Mouse (Mus musculus) heart, adult 2 months (tissue): Measurements from ENCODE around the gene Dnajc15. TPM values are rescaled to one million over a fixed set of nuclear protein-coding genes. Genes with fewer than 3 reads are reported as not detected.

Experiments
- DNase-seq, 2 experiments: peaks; one replicate each; pipeline ENCODE4 v3.0.0; 2021
- H3K27ac ChIP-seq: fragments of 200-600 bp; 2 replicates; pipeline ENCODE4 v1.8.1; 2022
- H3K27me3 ChIP-seq: fragments of 200-500 bp; 2 replicates; pipeline ENCODE4 v1.6.1; 2012; ENCODE audit warnings: mild to moderate bottlenecking, low read length, inconsistent platforms, mixed read lengths; ENCODE audit not compliant: control insufficient read depth, insufficient read depth
- H3K36me3 ChIP-seq: fragments of 200-500 bp; 2 replicates; pipeline ENCODE4 v1.6.1; 2012; ENCODE audit warnings: low read length, inconsistent platforms; ENCODE audit not compliant: control insufficient read depth, insufficient read depth
- H3K4me1 ChIP-seq: fragments of 200-500 bp; 2 replicates; pipeline ENCODE4 v1.6.1; 2011; ENCODE audit warnings: low read length; ENCODE audit not compliant: control insufficient read depth, insufficient read depth
- H3K4me3 ChIP-seq: fragments of 200-600 bp; 2 replicates; pipeline ENCODE4 v1.8.1; 2022
- H3K79me2 ChIP-seq: fragments of 200-500 bp; replicated peaks from 2 replicates; pipeline ENCODE4 v1.6.1; 2012; ENCODE audit warnings: mild to moderate bottlenecking, inconsistent platforms, low read length, moderate library complexity, mixed read lengths; ENCODE audit not compliant: control insufficient read depth, insufficient read depth
- H3K9ac ChIP-seq: fragments of 200-500 bp; 2 replicates; pipeline ENCODE4 v1.6.1; 2012; ENCODE audit warnings: low read depth, mild to moderate bottlenecking, control low read depth, inconsistent platforms, low read length, mixed read lengths
- CTCF ChIP-seq: fragments of 200-600 bp; IDR thresholded peaks from 2 replicates; pipeline ENCODE4 v1.8.1; 2022; ENCODE audit warnings: antibody characterized with exemption, mild to moderate bottlenecking, moderate library complexity
- EP300 ChIP-seq: fragments of 200-500 bp; IDR thresholded peaks from 2 replicates; pipeline ENCODE4 v1.6.1; 2011; ENCODE audit warnings: low read depth, low read length, control low read depth; ENCODE audit not compliant: insufficient read depth
- POLR2A ChIP-seq: fragments of 200-500 bp; IDR thresholded peaks from 2 replicates; pipeline ENCODE4 v1.6.1; 2011; ENCODE audit warnings: mild to moderate bottlenecking, low read depth, low read length, control low read depth; ENCODE audit not compliant: insufficient read depth
- WGBS: fragments of 180-500 bp; shearing (Covaris S2); methylation state at CpG from one replicate; pipeline ENCODE4 v1.1.7; 2018; 5-methylcytosine and 5-hydroxymethylcytosine counted together
- intact Hi-C: fragments of 180-260 bp; cut with DNase I; formaldehyde crosslinking; loops from one replicate; pipeline ENCODE4 v1.15.1; 2025
- polyA plus RNA-seq: library from polyadenylated mRNA; depleted of rRNA; stranded (reverse); fragments of >200 nt; gene quantifications from 2 replicates; pipeline ENCODE4 v1.2.3, GENCODE M21; 2012
- total RNA-seq, 2 experiments: library from RNA; stranded (reverse); gene quantifications; 2 replicates each; pipeline ENCODE4 v1.2.3; 2021

Gene Dnajc15
- total and polyA plus RNA-seq, 3 experiments, result 20.8 to 278 (median 243) TPM

DNA sequence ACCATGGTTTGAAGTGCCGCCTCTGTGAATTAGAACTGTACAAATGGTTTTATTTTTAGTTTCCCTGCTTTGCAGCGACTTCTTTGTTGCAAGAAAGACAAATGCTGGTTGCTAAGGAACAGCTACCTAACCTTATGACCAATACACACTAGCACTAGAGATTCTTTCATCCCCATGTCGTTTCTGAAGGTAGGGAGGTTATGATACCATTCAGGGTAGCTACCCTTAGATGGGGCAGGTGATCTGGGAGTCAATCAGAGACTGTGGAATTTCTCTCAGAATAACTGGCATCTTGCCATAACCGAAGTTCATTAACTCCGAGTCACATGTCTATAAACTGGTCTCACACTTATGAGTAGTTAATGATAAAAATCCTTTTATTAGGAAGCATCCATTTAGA is 30.5 kb upstream of the Dnajc15 start:
- no peak overlapping the region for H3K4me3 ChIP-seq
- H3K27me3 ChIP-seq, result no peaks in the 10 kb centered on the region
- no peak overlapping the region for H3K9ac ChIP-seq
- no peaks in the 10 kb centered on the region for H3K4me1 ChIP-seq
- no peaks in the 10 kb centered on the region for H3K36me3 ChIP-seq
- no peaks in the 10 kb centered on the region for H3K79me2 ChIP-seq
- no peak overlapping the region for H3K27ac ChIP-seq
- no peak for DNase-seq
- no peak for TF ChIP-seq POLR2A
- no peak for TF ChIP-seq EP300
- TF ChIP-seq CTCF, result no peak
- intact Hi-C loops, result no loop called here
- WGBS, result 44% methylated on average over 5 of the region's 5 CpGs

DNA sequence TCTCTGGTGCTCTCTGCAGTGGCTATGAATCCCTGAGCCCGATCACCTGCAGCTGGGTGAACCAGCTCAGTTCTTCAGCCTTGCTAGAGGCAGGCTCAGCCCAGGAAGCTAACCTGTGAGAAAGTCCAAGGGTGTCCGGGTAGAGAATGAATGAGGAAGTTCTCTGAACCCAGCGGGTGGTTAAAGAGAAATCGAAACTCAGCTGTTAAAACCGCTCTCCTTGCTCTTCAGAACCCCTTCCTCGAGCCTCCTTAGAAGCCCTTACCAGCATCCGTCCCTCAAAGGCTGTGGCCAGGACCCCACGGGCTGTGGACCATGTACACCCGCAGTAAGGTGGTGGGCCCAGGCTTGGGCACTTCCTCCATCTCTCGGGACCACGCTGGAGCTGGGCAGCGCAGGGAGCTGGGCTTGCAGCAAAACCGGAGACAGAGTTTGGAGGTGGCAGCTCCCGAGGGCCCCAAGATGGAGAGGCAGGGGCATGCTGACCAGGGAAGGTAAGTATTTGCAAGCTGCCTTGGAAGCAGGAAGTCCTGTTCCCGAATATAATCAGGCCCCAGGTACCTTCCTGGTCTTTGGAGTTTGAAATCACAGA is 29.3 kb upstream of the Dnajc15 start, which contains the start of gene Epsti1:
Epsti1 (plus strand) TSS at position 69 of the 592 bp plus-strand sequence.
- intact Hi-C loops, result no loop called here
- no peaks in the 10 kb centered on the region for H3K27me3 ChIP-seq
- H3K36me3 ChIP-seq, result no peaks in the 10 kb centered on the region
- peak; percentile 28 to 32 for DNase-seq
- H3K9ac ChIP-seq, result peak within 1 kb of the TSS; percentile 46
- peak within 1 kb of the TSS; percentile 37 for H3K4me3 ChIP-seq
- no peaks in the 10 kb centered on the region for H3K79me2 ChIP-seq
- no peak for TF ChIP-seq EP300
- TF ChIP-seq POLR2A, result no peak
- no peak for TF ChIP-seq CTCF
- H3K27ac ChIP-seq, result no peak within 1 kb of the TSS
- H3K4me1 ChIP-seq, result no peaks in the 10 kb centered on the region
- WGBS, result 45% methylated on average over 15 of the region's 15 CpGs

DNA sequence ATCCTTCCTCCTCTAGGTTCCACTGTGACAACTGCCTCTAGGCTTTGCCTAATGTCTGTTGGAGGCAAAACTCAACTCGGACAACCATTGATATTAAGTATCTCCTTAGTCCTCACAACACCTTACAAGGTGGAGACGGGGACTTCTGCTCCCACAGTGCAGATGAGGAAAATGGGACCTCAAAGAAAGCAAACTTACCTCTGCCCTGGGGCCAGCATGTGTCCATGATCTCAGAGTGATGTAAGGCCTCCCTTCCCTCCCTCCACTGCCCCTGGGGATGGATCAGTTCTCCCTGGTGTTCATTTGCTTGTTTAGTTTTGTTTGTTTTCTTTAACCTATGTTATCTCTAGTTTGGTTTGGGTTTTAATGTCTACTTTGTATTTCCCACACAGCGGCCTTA is 27.6 kb upstream of the Dnajc15 start:
- intact Hi-C loops, result no loop called here
- DNase-seq, result no peak
- H3K79me2 ChIP-seq, result no peaks in the 10 kb centered on the region
- H3K4me3 ChIP-seq, result no peak overlapping the region
- TF ChIP-seq POLR2A, result no peak
- TF ChIP-seq CTCF, result no peak
- TF ChIP-seq EP300, result no peak
- no peak overlapping the region for H3K9ac ChIP-seq
- WGBS, result 93% methylated on average over 3 of the region's 3 CpGs
- H3K27me3 ChIP-seq, result no peaks in the 10 kb centered on the region
- H3K4me1 ChIP-seq, result no peaks in the 10 kb centered on the region
- no peaks in the 10 kb centered on the region for H3K36me3 ChIP-seq
- no peak overlapping the region for H3K27ac ChIP-seq

DNA sequence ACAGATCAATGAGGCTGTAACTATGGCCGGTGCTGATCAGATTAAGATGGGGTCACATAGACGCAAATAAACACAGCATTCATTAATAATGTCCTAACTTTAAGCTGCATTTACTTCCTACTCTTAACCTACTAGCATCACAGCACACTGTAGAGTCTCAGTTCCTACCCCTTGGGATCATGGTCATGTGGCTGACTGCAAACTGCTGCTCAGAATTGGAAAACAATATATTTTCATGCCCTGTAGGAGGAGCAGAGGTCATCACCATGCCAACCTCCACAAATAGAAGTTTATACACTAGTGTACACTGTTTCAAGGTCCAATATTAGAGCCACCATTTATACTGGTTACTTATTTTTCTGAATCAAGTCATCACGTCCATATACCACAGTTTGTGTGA is 21.0 kb upstream of the Dnajc15 start:
- 84% methylated on average over 3 of the region's 3 CpGs for WGBS

DNA sequence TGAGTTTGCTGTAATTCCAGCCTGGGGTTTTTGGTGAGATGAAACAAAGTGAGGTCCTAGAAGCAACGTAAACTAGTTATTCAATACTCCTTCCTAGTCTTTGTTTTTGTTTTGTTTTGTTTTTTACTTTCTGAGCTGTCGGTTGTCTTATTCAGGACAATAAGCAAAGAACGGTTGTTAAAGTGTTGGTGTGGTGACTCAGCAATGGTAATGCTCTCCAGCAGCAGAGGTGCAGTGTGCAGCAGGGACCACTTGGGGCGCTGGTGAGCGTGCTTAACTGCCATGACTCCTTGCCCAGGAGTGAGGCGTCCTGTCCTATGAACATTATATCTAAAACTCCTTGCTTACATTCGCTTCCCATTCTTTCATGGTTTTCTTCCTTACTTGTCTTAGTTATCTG is 15.0 kb upstream of the Dnajc15 start:
- TF ChIP-seq CTCF (no peak), POLR2A (no peak), EP300 (no peak)
- intact Hi-C loops, result no loop called here
- Histone ChIP-seq H3K4me3 (no peak overlapping the region), H3K27me3 (no peaks in the 10 kb centered on the region), H3K27ac (no peak overlapping the region), H3K4me1 (no peaks in the 10 kb centered on the region), H3K36me3 (no peaks in the 10 kb centered on the region), H3K79me2 (no peaks in the 10 kb centered on the region), H3K9ac (no peak overlapping the region)
- 87% methylated on average over 7 of the region's 7 CpGs for WGBS
- DNase-seq, result no peak

More for the DNA sequence above, 21.0 kb upstream of the Dnajc15 start:
- TF ChIP-seq CTCF (no peak), EP300 (no peak), POLR2A (no peak)
- H3K9ac ChIP-seq, result no peak overlapping the region
- H3K36me3 ChIP-seq, result no peaks in the 10 kb centered on the region
- no peaks in the 10 kb centered on the region for H3K27me3 ChIP-seq
- no peaks in the 10 kb centered on the region for H3K79me2 ChIP-seq
- DNase-seq, result no peak
- no peak overlapping the region for H3K27ac ChIP-seq
- H3K4me3 ChIP-seq, result no peak overlapping the region
- no peaks in the 10 kb centered on the region for H3K4me1 ChIP-seq
- intact Hi-C loops, result no loop called here

DNA sequence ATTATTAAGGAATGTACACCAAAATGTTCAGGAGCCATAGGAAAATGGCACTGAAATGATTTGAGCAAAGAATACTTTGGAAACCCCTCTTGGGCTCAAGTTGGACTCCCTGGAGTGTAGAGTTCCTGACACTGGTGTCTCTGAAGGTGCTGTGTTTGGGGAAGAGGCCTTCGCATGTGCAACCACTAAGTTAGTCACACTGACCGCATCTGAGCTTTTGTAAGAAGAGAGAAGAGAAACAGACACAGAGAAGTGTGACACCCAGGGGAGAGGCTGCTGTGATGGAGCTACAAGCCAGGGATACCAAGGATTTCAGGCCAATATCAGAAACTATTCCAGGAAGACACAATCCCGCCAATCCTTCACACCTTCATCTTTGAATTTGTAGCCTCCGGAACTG is 12.0 kb upstream of the Dnajc15 start:
- DNase-seq, result no peak
- H3K36me3 ChIP-seq, result no peaks in the 10 kb centered on the region
- no peaks in the 10 kb centered on the region for H3K79me2 ChIP-seq
- H3K4me3 ChIP-seq, result no peak overlapping the region
- H3K27ac ChIP-seq, result no peak overlapping the region
- TF ChIP-seq POLR2A (no peak), CTCF (no peak), EP300 (no peak)
- no peaks in the 10 kb centered on the region for H3K27me3 ChIP-seq
- H3K9ac ChIP-seq, result no peak overlapping the region
- H3K4me1 ChIP-seq, result no peaks in the 10 kb centered on the region
- intact Hi-C loops, result no loop called here
- WGBS, result 85% methylated on average over 4 of the region's 4 CpGs
